Mouse (Mus musculus) olfactory bulb, adult 2 months (tissue): ENCODE results near the gene Rnf212b. TPM values are rescaled to one million over a fixed set of nuclear protein-coding genes. Genes with fewer than 3 reads are reported as not detected.

Experiments
- H3K27ac ChIP-seq: fragments of 200-500 bp; 2 replicates; pipeline ENCODE4 v1.5.1; 2012; ENCODE audit warnings: low read depth, low read length; ENCODE audit not compliant: insufficient read depth
- H3K4me1 ChIP-seq: fragments of 200-500 bp; 2 replicates; pipeline ENCODE4 v1.6.1; 2012; ENCODE audit warnings: low read length; ENCODE audit not compliant: control insufficient read depth, insufficient read depth
- H3K4me3 ChIP-seq: fragments of 200-500 bp; 2 replicates; pipeline ENCODE4 v1.5.1; 2012; ENCODE audit warnings: mild to moderate bottlenecking, low read depth, low read length, moderate library complexity; ENCODE audit not compliant: insufficient read depth
- CTCF ChIP-seq: fragments of 200-500 bp; IDR thresholded peaks from 2 replicates; pipeline ENCODE4 v1.5.1; 2012; ENCODE audit warnings: low read depth, mild to moderate bottlenecking, low read length, moderate library complexity; ENCODE audit not compliant: insufficient read depth
- POLR2A ChIP-seq: fragments of 200-500 bp; IDR thresholded peaks from 2 replicates; pipeline ENCODE4 v1.6.1; 2012; ENCODE audit warnings: mild to moderate bottlenecking, low read depth, low read length, moderate library complexity; ENCODE audit not compliant: insufficient read depth
- whole genome bisulfite sequencing: fragments of 180-500 bp; shearing (Covaris S2); methylation state at CpG from one replicate; pipeline ENCODE4 v1.1.7; 2018; 5-methylcytosine and 5-hydroxymethylcytosine counted together
- polyA plus RNA-seq: library from polyadenylated mRNA; stranded (reverse); fragments of >200 nt; gene quantifications from 2 replicates; pipeline ENCODE4 v1.2.4, GENCODE M21; 2012; ENCODE audit warnings: low replicate concordance; ENCODE audit not compliant: missing spikeins, insufficient read depth, insufficient read length

The Rnf212b gene
- polyA plus RNA-seq, 1 experiment: not detected

- Histone ChIP-seq H3K4me3 (no peak overlapping the region), H3K4me1 (no peaks in the 10 kb centered on the region), H3K27ac (no peak overlapping the region)
- TF ChIP-seq CTCF (no peak), POLR2A (no peak)
- WGBS: 46% methylated on average over 2 of the region's 2 CpGs
Measured at GRCm38 (mm10) chr14:54817791-54818190, 3.9 kb downstream of the Rnf212b start.

- TF ChIP-seq CTCF (no peak), POLR2A (no peak)
- WGBS: 90% methylated on average over 2 of the region's 2 CpGs
- Histone ChIP-seq H3K4me3 (no peak overlapping the region), H3K27ac (no peak overlapping the region), H3K4me1 (no peaks in the 10 kb centered on the region)
Measured at GRCm38 (mm10) chr14:54822301-54822700, 8.4 kb downstream of the Rnf212b start.

GRCm38 (mm10) chr14:54823716-54824115 lies 9.8 kb downstream of the Rnf212b start:
- WGBS: 41% methylated on average over 1 of the region's 1 CpGs
- H3K4me1 ChIP-seq: no peaks in the 10 kb centered on the region
- H3K4me3 ChIP-seq: no peak overlapping the region
- no peak for TF ChIP-seq CTCF
- TF ChIP-seq POLR2A: no peak
- H3K27ac ChIP-seq: no peak overlapping the region

- H3K4me3 ChIP-seq: no peak overlapping the region
- TF ChIP-seq CTCF (no peak), POLR2A (no peak)
- WGBS: 3% methylated on average over 4 of the region's 4 CpGs
- H3K4me1 ChIP-seq: no peaks in the 10 kb centered on the region
- no peak overlapping the region for H3K27ac ChIP-seq
Measured at GRCm38 (mm10) chr14:54843461-54843860, 29.5 kb downstream of the Rnf212b start.

- Histone ChIP-seq H3K4me1 (0 out of 2 replicates have a peak, but pooled peaks cover 4% of the 10 kb centered on the region), H3K27ac (no peak overlapping the region), H3K4me3 (no peak overlapping the region)
- no peak for TF ChIP-seq CTCF
- no peak for TF ChIP-seq POLR2A
- 93% methylated on average over 3 of the region's 3 CpGs for WGBS
Measured at GRCm38 (mm10) chr14:54855726-54856125, 41.8 kb downstream of the Rnf212b start.

- Histone ChIP-seq H3K4me1 (0 out of 2 replicates have a peak, but pooled peaks cover 4% of the 10 kb centered on the region), H3K27ac (no peak overlapping the region), H3K4me3 (no peak overlapping the region)
- 83% methylated on average over 7 of the region's 7 CpGs for WGBS
- TF ChIP-seq POLR2A (no peak), CTCF (no peak)
Measured at GRCm38 (mm10) chr14:54856703-54857102, 42.8 kb downstream of the Rnf212b start.

- no peak for TF ChIP-seq POLR2A
- TF ChIP-seq CTCF: no peak
- Histone ChIP-seq H3K4me3 (no peak overlapping the region), H3K4me1 (0 out of 2 replicates have a peak, but pooled peaks cover 4% of the 10 kb centered on the region), H3K27ac (no peak overlapping the region)
- WGBS: 78% methylated on average over 9 of the region's 9 CpGs
Measured at GRCm38 (mm10) chr14:54857891-54858290, 44.0 kb downstream of the Rnf212b start.

GRCm38 (mm10) chr14:54860511-54860910 lies 46.6 kb downstream of the Rnf212b start:
- TF ChIP-seq POLR2A (no peak), CTCF (no peak)
- 37% methylated on average over 2 of the region's 2 CpGs for WGBS
- Histone ChIP-seq H3K4me3 (no peak overlapping the region), H3K27ac (no peak overlapping the region), H3K4me1 (0 out of 2 replicates have a peak, but pooled peaks cover 7% of the 10 kb centered on the region)

GRCm38 (mm10) chr14:54863501-54864312 lies 49.8 kb downstream of the Rnf212b start:
- Histone ChIP-seq H3K4me1 (0 out of 2 replicates have a peak, but pooled peaks cover 3% of the 10 kb centered on the region), H3K4me3 (peak overlapping the region; percentile 73), H3K27ac (peak overlapping the region; percentile 29; the same call in 1 of the 2 replicates)
- TF ChIP-seq POLR2A: peak; percentile 63; the same call in 1 of the 2 replicates
- no peak for TF ChIP-seq CTCF
- WGBS: under 1% methylated on average over 56 of the region's 56 CpGs
